Mouse (Mus musculus) cerebellum, postnatal 10 days (tissue): Measurements from ENCODE around the gene Gm11096.

Source experiments
- DNase-seq, 2 experiments: peaks; one replicate each; pipeline ENCODE4 v3.0.0; 2021; ENCODE audit warnings: mixed read lengths in 2 of 2

Gene Gm11096

DNA sequence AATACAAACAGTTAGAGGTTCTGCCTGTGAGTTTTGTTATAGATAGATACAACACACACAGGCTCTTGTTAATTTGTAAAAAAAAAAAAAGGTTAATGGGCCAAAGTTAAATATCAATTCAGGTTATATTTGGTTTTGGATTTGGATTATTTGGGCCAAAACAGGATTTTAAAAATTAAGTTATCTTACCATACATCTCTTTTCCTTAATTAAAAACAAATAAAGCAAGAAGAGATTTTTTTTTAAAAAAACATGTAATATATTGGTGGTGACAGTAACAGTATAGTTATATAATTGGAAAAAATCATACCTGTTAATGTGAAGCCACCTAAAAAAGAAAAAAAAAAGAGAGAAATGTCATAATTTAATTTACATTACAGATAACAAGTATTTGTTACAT, at the start of gene Gm11096:
Gene Gm11096 (plus strand): TSS at position 301 of the 400 bp plus-strand sequence.
- DNase-seq: no peak

DNA sequence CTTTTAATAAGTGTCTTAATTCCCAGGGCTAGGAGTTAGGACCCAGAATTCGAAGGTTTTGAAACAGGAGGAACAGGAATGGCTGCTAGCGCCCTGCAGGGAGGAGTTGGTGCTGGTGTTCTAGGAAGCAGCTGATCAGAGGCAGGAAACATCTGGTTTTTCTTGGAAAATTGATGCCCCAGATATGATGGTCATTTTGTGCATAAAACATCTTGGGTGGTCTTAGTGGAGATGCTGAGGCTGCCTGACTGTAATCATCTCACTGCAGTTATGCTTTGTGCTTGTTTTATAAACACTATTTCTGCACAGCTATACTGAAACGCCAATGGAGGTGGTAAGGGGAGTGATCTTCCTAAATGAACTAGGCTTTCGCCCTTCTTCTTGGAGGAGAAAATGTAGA, 48.5 kb upstream of the Gm11096 start:
- DNase-seq: no peak

DNA sequence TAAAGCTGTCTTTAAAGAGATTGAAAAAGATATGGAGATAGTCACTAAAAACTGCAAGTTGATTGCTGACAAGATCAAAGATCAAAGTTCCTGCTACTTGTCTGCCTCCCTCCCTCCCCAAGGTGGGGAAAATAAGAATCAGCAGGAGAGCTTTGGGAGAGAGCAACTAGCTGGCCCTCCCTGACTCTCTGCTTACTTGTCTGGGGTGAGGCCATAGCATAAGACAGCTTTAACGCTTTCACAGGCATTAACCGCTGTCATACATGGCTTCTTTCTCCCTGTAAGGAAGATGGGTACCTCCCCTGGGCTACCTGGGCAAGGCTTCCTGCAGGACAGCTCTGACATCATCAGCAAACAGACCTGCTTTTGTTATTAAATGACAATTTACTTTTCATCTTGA, 47.4 kb upstream of the Gm11096 start:
- DNase-seq: no peak

DNA sequence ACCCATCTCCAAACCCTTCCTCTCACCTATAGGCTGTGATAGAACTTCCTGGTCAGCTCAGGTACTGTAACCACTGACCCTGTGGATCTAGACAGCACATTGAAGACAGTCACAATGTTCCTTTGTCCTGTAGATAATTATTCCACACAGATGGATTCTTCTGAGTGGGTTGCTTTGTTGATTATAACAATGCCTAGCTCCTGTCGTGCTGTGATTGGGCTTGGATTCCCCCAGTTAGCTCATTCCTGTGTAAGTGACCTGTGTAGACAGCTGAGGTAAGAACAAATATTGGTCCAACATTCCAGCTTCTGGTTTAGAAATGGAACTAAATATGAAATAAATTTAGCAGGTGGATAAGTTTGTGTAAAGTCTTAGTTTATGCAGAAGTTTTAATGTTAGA, 44.1 kb upstream of the Gm11096 start:
- no peak for DNase-seq

- DNase-seq: no peak
These were observed 41.2 kb upstream of the Gm11096 start for GRCm38 (mm10) chr17:81400377-81400776.

DNA sequence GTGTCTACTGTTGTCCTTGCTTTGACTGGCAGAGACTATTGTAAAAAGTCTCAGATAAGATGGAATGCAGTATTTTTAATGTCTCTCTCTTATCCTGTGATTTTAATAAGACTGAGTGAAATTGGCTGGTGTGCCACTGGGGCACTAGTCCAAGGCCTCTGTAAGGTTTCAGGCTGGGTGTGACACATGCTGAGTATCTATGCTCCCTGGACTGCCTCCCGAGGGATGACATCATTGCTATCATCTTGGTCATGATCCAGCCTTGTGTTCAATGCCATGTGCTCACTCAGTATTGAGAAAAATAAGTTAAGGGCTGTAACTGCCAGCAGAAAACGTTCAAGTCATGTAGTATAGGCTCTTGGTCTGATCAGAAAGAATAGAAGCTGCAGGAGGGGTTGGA, 38.9 kb upstream of the Gm11096 start:
- DNase-seq: peak; percentile 19 to 30

GRCm38 (mm10) chr17:81403121-81403520, 38.4 kb upstream of the Gm11096 start:
- peak; percentile 26 to 44 for DNase-seq

- DNase-seq: no peak
These were observed 37.3 kb upstream of the Gm11096 start for GRCm38 (mm10) chr17:81404225-81404624.

- no peak for DNase-seq
These were observed 28.8 kb upstream of the Gm11096 start for GRCm38 (mm10) chr17:81412736-81413135.

GRCm38 (mm10) chr17:81416361-81417114, 25.0 kb upstream of the Gm11096 start:
- DNase-seq: peak; percentile 63 to 69

GRCm38 (mm10) chr17:81419802-81420459, 21.6 kb upstream of the Gm11096 start:
- peak; percentile 50 to 57 for DNase-seq

GRCm38 (mm10) chr17:81424256-81424912, 17.2 kb upstream of the Gm11096 start:
- peak; percentile 57 to 66 for DNase-seq

- DNase-seq: no peak
These were observed 14.3 kb upstream of the Gm11096 start for GRCm38 (mm10) chr17:81427245-81427644.

DNA sequence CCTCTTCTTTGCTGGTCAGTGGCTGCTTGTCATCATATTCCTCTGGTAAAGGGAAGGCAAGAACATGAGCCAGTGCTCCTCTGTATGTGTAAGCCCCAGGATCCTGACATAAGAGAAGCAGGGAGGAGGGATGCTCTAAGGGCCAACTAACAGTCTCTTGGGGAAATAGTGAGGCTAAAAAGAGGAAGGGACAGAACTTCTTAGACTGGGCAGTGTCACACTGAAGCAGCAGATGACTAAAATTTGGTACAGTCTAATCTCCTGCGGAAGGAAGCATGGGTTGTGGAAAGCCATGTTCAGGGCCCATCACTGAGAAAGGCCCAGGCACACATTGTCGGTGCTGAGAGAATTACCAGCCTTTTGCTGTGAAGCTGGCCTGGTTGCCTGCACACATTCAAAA, 8.8 kb upstream of the Gm11096 start:
- no peak for DNase-seq

- DNase-seq: no peak
These were observed 8.4 kb upstream of the Gm11096 start for GRCm38 (mm10) chr17:81433148-81433547.

- DNase-seq: no peak
These were observed 13.7 kb downstream of the Gm11096 start for GRCm38 (mm10) chr17:81455269-81455668.

DNA sequence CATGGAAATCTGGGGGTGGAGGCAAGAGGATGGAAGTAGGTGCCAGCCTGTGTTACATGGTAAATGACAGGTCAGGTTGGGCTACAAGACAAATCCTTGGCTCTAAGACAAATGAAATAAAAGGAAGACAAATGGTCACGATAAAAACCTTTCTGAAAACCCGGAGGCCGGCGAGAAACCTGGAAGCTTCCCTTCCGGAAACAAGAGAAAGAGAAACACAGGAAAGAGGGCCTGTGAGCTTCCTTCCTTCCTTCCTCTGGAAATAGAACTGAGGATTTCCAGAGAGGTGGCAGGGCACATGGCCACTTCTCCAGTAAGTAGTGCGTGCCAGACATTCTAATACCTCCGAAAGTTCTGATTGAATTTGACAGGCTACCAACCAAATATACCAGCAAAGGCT, 14.4 kb downstream of the Gm11096 start:
- DNase-seq: no peak

GRCm38 (mm10) chr17:81459379-81459778, 17.8 kb downstream of the Gm11096 start:
- no peak for DNase-seq

- DNase-seq: peak; percentile 26 to 44
These were observed 27.4 kb downstream of the Gm11096 start for GRCm38 (mm10) chr17:81468941-81469340.

DNA sequence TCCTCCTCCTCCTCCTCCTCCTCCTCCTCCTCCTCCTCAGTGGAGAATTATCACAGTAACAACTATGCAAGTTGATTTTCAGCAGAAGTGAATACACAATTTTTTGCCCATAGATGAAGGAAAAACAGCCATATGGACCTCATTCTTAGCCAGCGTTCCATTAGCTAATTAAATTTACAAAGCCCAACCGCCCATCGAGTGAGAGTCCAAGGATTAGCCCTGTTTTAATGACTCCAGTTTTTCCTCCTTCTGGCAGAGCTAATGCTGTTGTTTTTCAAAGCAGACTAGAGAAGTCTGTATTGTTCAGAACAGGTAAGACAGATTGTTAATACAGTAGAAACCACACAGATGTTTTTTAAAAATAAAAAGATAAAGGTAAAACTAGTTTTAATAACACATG, 31.8 kb downstream of the Gm11096 start:
- peak; percentile 50 to 51 for DNase-seq

GRCm38 (mm10) chr17:81477420-81477819, 35.9 kb downstream of the Gm11096 start:
- peak in 1 of 2 experiments; percentile 31 for DNase-seq

GRCm38 (mm10) chr17:81479807-81480206, 38.2 kb downstream of the Gm11096 start:
- DNase-seq: no peak

DNA sequence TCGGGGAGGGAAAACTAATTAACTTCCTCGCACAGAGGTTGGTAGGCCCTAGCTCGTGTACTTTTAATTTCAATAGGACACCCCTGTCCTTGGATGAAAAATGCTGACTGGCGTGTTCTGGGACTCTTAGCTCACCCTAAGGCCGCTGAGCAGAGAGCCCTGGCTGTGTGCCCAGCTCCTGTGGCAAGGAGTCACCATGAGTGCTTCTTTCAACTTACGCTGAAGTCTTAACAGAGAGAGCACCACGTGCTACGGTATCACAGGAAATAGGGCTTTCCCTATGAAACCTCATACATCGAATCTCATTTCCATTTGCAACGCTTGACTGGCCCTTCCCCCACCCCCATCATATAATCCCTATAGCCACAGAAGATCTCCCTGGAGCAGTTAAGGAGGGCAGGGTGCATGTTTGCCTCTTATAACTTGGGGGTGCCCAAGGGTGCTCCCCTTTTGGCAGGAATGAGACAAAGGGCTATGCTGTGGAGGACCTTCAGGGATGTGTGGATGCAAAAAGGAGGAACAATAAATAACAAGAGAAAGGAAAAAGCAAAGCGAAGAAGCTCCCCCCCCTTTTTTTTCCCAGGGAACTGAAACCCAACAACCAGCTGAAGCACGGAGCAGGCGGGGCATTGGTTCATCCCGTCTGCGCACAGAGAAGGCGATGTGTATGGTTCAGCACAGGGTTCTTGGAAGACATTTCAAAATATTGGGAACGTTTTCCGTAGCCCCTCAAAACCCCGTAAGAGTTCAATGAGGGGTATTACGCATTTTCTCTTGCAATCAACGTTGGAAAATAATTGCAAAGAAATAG, 39.0 kb downstream of the Gm11096 start:
- DNase-seq: peak; percentile 65 to 77
